Mouse (Mus musculus): ENCODE results near the gene Col1a2. TPM values are rescaled to one million over a fixed set of nuclear protein-coding genes. Genes with fewer than 3 reads are reported as not detected.
A peak's percentile ranks its signal among the peaks of the same experiment; 100 is the strongest.

Col1a2 gene
- polyA plus RNA-seq, 1 experiment = 144 TPM

DNA sequence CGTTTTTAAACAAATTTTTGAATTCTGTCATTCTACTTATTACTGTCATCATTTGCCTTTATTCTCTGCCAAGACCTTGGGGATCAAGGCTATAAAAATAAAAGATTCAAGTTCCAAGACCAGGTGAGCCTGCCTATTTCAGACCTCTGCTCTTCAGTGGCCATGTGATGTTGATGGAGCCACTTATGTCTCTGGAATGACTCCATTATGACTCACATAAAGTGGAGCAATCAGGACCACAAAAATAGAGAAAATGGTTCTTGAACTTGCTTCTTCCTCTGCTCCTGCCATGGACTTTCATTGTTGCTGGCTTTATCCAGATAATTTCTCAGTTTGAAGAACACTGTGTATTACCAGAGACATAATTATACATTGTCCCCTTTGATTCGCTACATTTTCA lies 10.9 kb upstream of the Col1a2 start:
- TF ChIP-seq MYOD1 (IDR thresholded peaks at IDR 0.05; ENCODE audit: control insufficient read depth, insufficient read length, low read depth) (no peak), MAX (IDR thresholded peaks at IDR 0.05) (peak; percentile 18), CEBPB (IDR thresholded peaks at IDR 0.05; ENCODE audit: low read depth) (peak; percentile 89), FOSL1 (IDR thresholded peaks at IDR 0.05; ENCODE audit: insufficient read depth, low read length, poor library complexity, severe bottlenecking) (peak; percentile 41), USF1 (IDR thresholded peaks at IDR 0.05; ENCODE audit: low read depth) (peak; percentile 87)
- H3K79me3 ChIP-seq (ENCODE audit: low read depth) = no peaks in the 10 kb centered on the region
- no peaks in the 10 kb centered on the region for H3K27me3 ChIP-seq (ENCODE audit: control insufficient read depth, insufficient read depth, insufficient read length)
- no peak overlapping the region for H3ac ChIP-seq (ENCODE audit: control insufficient read depth, insufficient read length, low read depth)
- H3K4me3 ChIP-seq (ENCODE audit: insufficient read depth, poor library complexity, severe bottlenecking) = no peak overlapping the region
- H3K36me3 ChIP-seq (ENCODE audit: control insufficient read depth, insufficient read depth) = no peaks in the 10 kb centered on the region
- no peaks in the 10 kb centered on the region for H3K79me2 ChIP-seq (ENCODE audit: control insufficient read depth, insufficient read depth)

- no peaks in the 10 kb centered on the region for H3K79me3 ChIP-seq (ENCODE audit: low read depth)
- H3K79me2 ChIP-seq (ENCODE audit: control insufficient read depth, insufficient read depth) = no peaks in the 10 kb centered on the region
- TF ChIP-seq CEBPB (IDR thresholded peaks at IDR 0.05; ENCODE audit: low read depth) (no peak), MYOG (IDR thresholded peaks at IDR 0.05; ENCODE audit: control insufficient read depth, extremely low read depth, insufficient read length) (no peak), MAX (IDR thresholded peaks at IDR 0.05) (no peak), CTCF (IDR thresholded peaks at IDR 0.05; ENCODE audit: control insufficient read depth, insufficient read depth, insufficient read length) (no peak), USF1 (IDR thresholded peaks at IDR 0.05; ENCODE audit: low read depth) (no peak), MYOD1 (IDR thresholded peaks at IDR 0.05; ENCODE audit: control insufficient read depth, insufficient read length, low read depth) (no peak), FOSL1 (IDR thresholded peaks at IDR 0.05; ENCODE audit: insufficient read depth, low read length, poor library complexity, severe bottlenecking) (no peak)
- no peaks in the 10 kb centered on the region for H3K36me3 ChIP-seq (ENCODE audit: control insufficient read depth, insufficient read depth)
- no peak overlapping the region for H3ac ChIP-seq (ENCODE audit: control insufficient read depth, insufficient read length, low read depth)
- no peak overlapping the region for H3K4me3 ChIP-seq (ENCODE audit: insufficient read depth, poor library complexity, severe bottlenecking)
- no peaks in the 10 kb centered on the region for H3K27me3 ChIP-seq (ENCODE audit: control insufficient read depth, insufficient read depth, insufficient read length)
Measured at GRCm38 (mm10) chr6:4496428-4496827, 8.2 kb upstream of the Col1a2 start.

DNA sequence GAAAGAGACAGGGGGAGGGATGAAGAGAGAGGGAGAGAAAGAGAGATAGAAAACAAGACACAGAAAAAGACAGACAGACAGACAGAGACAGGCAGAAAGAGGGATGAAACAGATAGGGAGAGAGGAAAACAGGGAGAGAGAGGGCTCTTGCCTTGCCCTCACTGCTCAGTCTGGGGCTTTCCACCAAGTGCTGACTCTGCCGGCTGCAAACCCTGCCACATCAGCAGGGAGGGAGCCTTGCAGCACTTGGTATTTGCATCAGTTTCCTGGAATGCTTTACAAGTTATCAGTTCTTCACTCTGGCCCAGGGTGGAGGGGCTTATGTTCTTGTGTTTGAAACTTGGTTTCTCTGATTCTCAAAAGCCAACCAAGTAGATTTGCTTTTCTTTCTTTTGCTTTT lies 1.5 kb upstream of the Col1a2 start:
- Histone ChIP-seq H3K36me3 (ENCODE audit: control insufficient read depth, insufficient read depth) (peaks cover 8% of the 10 kb centered on the region), H3ac (ENCODE audit: control insufficient read depth, insufficient read length, low read depth) (no peak overlapping the region), H3K4me3 (ENCODE audit: insufficient read depth, poor library complexity, severe bottlenecking) (no peak overlapping the region), H3K79me3 (ENCODE audit: low read depth) (peaks cover 13% of the 10 kb centered on the region), H3K27me3 (ENCODE audit: control insufficient read depth, insufficient read depth, insufficient read length) (no peaks in the 10 kb centered on the region), H3K79me2 (ENCODE audit: control insufficient read depth, insufficient read depth) (peaks cover 20% of the 10 kb centered on the region)
- TF ChIP-seq MYOG (IDR thresholded peaks at IDR 0.05; ENCODE audit: control insufficient read depth, extremely low read depth, insufficient read length) = no peak
- no peak for TF ChIP-seq MAX (IDR thresholded peaks at IDR 0.05)
- TF ChIP-seq USF1 (IDR thresholded peaks at IDR 0.05; ENCODE audit: low read depth) = no peak
- TF ChIP-seq CEBPB (IDR thresholded peaks at IDR 0.05; ENCODE audit: low read depth) = no peak
- TF ChIP-seq CTCF (IDR thresholded peaks at IDR 0.05; ENCODE audit: control insufficient read depth, insufficient read depth, insufficient read length) = no peak
- TF ChIP-seq MYOD1 (IDR thresholded peaks at IDR 0.05; ENCODE audit: control insufficient read depth, insufficient read length, low read depth) = no peak
- no peak for TF ChIP-seq FOSL1 (IDR thresholded peaks at IDR 0.05; ENCODE audit: insufficient read depth, low read length, poor library complexity, severe bottlenecking)

DNA sequence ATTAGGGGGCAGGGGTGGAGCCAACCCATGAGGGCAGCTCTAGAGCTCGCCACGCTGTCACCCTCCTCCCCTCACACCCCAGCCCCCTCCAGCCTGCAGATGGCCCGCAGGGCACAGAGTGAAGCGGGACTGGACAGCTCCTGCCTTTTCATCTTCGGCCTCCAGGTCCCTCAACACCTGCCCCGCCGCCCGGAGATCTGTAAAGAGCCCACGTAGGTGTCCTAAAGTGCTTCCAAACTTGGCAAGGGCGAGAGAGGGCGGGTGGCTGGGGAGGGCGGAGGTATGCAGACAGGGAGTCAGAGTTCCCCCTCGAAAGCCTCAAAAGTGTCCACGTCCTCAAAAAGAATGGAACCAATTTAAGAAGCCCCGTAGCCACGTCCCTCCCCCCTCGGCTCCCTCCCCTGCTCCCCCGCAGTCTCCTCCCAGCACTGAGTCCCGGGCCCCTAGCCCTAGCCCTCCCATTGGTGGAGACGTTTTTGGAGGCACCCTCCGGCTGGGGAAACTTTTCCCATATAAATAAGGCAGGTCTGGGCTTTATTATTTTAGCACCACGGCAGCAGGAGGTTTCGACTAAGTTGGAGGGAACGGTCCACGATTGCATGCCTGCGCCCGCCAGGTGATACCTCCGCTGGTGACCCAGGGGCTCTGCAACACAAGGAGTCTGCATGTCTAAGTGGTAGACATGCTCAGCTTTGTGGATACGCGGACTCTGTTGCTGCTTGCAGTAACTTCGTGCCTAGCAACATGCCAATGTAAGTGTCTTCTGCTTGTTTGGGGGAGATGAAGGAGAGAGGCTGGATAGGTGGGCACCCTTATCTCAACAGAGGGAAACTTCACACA lies 764 bp downstream of the Col1a2 start:
- no peak for TF ChIP-seq FOSL1 (IDR thresholded peaks at IDR 0.05; ENCODE audit: insufficient read depth, low read length, poor library complexity, severe bottlenecking)
- TF ChIP-seq USF1 (IDR thresholded peaks at IDR 0.05; ENCODE audit: low read depth) = no peak
- no peak for TF ChIP-seq MYOG (IDR thresholded peaks at IDR 0.05; ENCODE audit: control insufficient read depth, extremely low read depth, insufficient read length)
- TF ChIP-seq CTCF (IDR thresholded peaks at IDR 0.05; ENCODE audit: control insufficient read depth, insufficient read depth, insufficient read length) = no peak
- TF ChIP-seq MAX (IDR thresholded peaks at IDR 0.05) = peak; percentile 43
- no peak for TF ChIP-seq MYOD1 (IDR thresholded peaks at IDR 0.05; ENCODE audit: control insufficient read depth, insufficient read length, low read depth)
- TF ChIP-seq CEBPB (IDR thresholded peaks at IDR 0.05; ENCODE audit: low read depth) = no peak
- Histone ChIP-seq H3K79me2 (ENCODE audit: control insufficient read depth, insufficient read depth) (peaks cover 42% of the 10 kb centered on the region), H3K79me3 (ENCODE audit: low read depth) (peaks cover 31% of the 10 kb centered on the region), H3ac (ENCODE audit: control insufficient read depth, insufficient read length, low read depth) (peak overlapping the region; percentile 89), H3K36me3 (ENCODE audit: control insufficient read depth, insufficient read depth) (peaks cover 29% of the 10 kb centered on the region), H3K27me3 (ENCODE audit: control insufficient read depth, insufficient read depth, insufficient read length) (no peaks in the 10 kb centered on the region), H3K4me3 (ENCODE audit: insufficient read depth, poor library complexity, severe bottlenecking) (peak overlapping the region; percentile 56)

DNA sequence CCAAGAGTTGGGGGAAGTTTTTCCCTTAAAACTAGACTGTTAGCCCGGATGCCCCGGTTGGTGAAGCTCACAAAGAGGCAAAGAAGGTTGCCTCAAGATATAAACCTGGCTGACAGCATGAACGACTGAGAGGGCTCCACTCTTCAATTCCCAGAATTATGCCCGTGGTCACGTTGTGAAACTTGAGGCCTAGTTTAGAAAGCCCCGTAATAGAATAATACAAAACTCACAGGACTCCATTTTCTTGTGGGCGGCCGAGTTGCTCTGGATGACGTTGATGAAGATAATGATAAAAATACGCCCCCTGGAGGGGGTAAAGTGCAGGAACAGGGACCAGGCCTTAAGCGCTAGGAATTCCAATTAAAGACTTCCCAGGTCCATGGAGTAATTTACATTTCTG lies 1.5 kb downstream of the Col1a2 start:
- no peak for TF ChIP-seq USF1 (IDR thresholded peaks at IDR 0.05; ENCODE audit: low read depth)
- no peak for TF ChIP-seq CTCF (IDR thresholded peaks at IDR 0.05; ENCODE audit: control insufficient read depth, insufficient read depth, insufficient read length)
- TF ChIP-seq CEBPB (IDR thresholded peaks at IDR 0.05; ENCODE audit: low read depth) = no peak
- no peak for TF ChIP-seq MYOD1 (IDR thresholded peaks at IDR 0.05; ENCODE audit: control insufficient read depth, insufficient read length, low read depth)
- no peak for TF ChIP-seq MAX (IDR thresholded peaks at IDR 0.05)
- TF ChIP-seq MYOG (IDR thresholded peaks at IDR 0.05; ENCODE audit: control insufficient read depth, extremely low read depth, insufficient read length) = no peak
- no peak for TF ChIP-seq FOSL1 (IDR thresholded peaks at IDR 0.05; ENCODE audit: insufficient read depth, low read length, poor library complexity, severe bottlenecking)
- H3K27me3 ChIP-seq (ENCODE audit: control insufficient read depth, insufficient read depth, insufficient read length) = no peaks in the 10 kb centered on the region
- H3ac ChIP-seq (ENCODE audit: control insufficient read depth, insufficient read length, low read depth) = peak overlapping the region; percentile 89
- H3K79me2 ChIP-seq (ENCODE audit: control insufficient read depth, insufficient read depth) = peaks cover 50% of the 10 kb centered on the region
- peak overlapping the region; percentile 56 for H3K4me3 ChIP-seq (ENCODE audit: insufficient read depth, poor library complexity, severe bottlenecking)
- peaks cover 32% of the 10 kb centered on the region for H3K79me3 ChIP-seq (ENCODE audit: low read depth)
- peaks cover 36% of the 10 kb centered on the region for H3K36me3 ChIP-seq (ENCODE audit: control insufficient read depth, insufficient read depth)

All from C2C12 (cell line).